Mouse (Mus musculus) kidney, postnatal 4 days (tissue): ENCODE results near the gene Aqp9.

Source experiments
- DNase-seq, 2 experiments: peaks; one replicate each; pipeline ENCODE4 v3.0.0; 2021; ENCODE audit warnings: mixed read lengths in 2 of 2

The Aqp9 gene

GRCm38 (mm10) chr9:71168511-71168910 is at the start of gene Aqp9:
Aqp9 (minus strand) TSS chr9:71168682.
- DNase-seq: peak; percentile 17 to 23

GRCm38 (mm10) chr9:71217793-71218095 is 49.3 kb upstream of the Aqp9 start:
- DNase-seq: no peak

- DNase-seq: peak in 1 of 2 experiments; percentile 15
These were observed 48.7 kb upstream of the Aqp9 start for GRCm38 (mm10) chr9:71216996-71217792.

GRCm38 (mm10) chr9:71216036-71216995 is 47.8 kb upstream of the Aqp9 start:
- DNase-seq: peak; percentile 61 to 65

GRCm38 (mm10) chr9:71215248-71216035 is 47.0 kb upstream of the Aqp9 start, which contains the start of gene Aldh1a2:
Aldh1a2 (plus strand) TSS chr9:71215789.
- peak; percentile 90 to 93 for DNase-seq

GRCm38 (mm10) chr9:71213636-71214035 is 45.2 kb upstream of the Aqp9 start:
- DNase-seq: peak in 1 of 2 experiments; percentile 16

GRCm38 (mm10) chr9:71210870-71211269 is 42.4 kb upstream of the Aqp9 start:
- peak; percentile 61 to 65 for DNase-seq

- DNase-seq: no peak
These were observed 40.8 kb upstream of the Aqp9 start for GRCm38 (mm10) chr9:71209299-71209698.

GRCm38 (mm10) chr9:71202265-71202664 is 33.8 kb upstream of the Aqp9 start:
- no peak for DNase-seq

GRCm38 (mm10) chr9:71198826-71199225 is 30.3 kb upstream of the Aqp9 start:
- no peak for DNase-seq

- DNase-seq: peak; percentile 86 to 87
These were observed 20.3 kb upstream of the Aqp9 start for GRCm38 (mm10) chr9:71188647-71189415.

GRCm38 (mm10) chr9:71187396-71187795 is 18.9 kb upstream of the Aqp9 start:
- no peak for DNase-seq

GRCm38 (mm10) chr9:71185823-71186222 is 17.3 kb upstream of the Aqp9 start:
- DNase-seq: no peak

GRCm38 (mm10) chr9:71185285-71185684 is 16.8 kb upstream of the Aqp9 start:
- DNase-seq: no peak

- peak; percentile 58 to 64 for DNase-seq
These were observed 11.7 kb upstream of the Aqp9 start for GRCm38 (mm10) chr9:71179964-71180700.

GRCm38 (mm10) chr9:71179276-71179896 is 10.9 kb upstream of the Aqp9 start:
- DNase-seq: no peak

- no peak for DNase-seq
These were observed 7.2 kb upstream of the Aqp9 start for GRCm38 (mm10) chr9:71175686-71176085.

GRCm38 (mm10) chr9:71174316-71174975 is 6.0 kb upstream of the Aqp9 start:
- DNase-seq: no peak

- no peak for DNase-seq
These were observed 5.1 kb upstream of the Aqp9 start for GRCm38 (mm10) chr9:71173533-71173932.
